Mouse (Mus musculus): ENCODE data around the gene Fli1.

Gene Fli1

DNA sequence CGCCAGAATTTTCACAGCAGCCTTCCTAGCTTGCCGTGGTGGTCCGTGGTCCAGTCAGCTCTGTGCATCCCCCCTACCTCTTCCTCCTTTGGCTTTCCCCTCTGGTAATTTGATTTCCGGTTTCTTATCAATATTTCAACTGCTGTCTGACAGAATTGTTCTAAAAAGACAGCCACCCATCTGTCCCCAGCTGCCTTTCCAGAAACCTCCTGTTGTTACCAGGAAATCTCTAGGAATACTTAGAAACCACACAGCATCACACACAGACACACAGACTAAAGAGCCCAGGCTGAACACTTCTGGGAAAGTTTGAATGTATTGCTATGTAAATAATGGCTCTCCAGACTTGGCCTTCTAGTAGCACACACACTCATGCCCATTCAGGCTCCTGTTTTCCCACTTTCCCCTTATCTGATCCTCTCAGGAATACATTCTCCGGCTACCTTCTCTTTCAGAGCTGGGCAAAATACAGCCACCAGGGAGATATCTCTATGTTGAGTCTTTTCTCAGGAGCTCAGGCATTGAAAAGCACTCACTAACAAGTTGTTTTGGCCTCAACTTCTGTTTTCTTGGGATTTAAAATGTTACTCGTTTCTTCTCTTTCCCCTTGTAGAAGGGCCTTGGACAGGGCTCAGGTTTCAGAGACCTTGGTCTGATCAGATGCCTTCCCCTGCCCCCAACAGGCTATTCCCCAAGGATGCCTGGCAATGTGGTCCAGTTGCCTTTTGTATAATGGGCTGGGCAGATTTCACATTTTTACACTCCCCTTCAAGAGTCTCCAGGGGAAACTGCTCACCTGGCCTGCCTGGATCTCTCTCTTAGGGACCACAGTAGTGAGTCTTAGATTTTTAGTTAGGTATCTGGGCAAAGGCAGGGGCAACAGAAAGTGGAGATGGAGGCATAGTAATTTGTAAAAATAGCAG is 7.1 kb upstream of the Fli1 start:
- DNase-seq, result no peak

GRCm38 (mm10) chr9:32546731-32547130 is 4.1 kb upstream of the Fli1 start:
- DNase-seq, result no peak

DNA sequence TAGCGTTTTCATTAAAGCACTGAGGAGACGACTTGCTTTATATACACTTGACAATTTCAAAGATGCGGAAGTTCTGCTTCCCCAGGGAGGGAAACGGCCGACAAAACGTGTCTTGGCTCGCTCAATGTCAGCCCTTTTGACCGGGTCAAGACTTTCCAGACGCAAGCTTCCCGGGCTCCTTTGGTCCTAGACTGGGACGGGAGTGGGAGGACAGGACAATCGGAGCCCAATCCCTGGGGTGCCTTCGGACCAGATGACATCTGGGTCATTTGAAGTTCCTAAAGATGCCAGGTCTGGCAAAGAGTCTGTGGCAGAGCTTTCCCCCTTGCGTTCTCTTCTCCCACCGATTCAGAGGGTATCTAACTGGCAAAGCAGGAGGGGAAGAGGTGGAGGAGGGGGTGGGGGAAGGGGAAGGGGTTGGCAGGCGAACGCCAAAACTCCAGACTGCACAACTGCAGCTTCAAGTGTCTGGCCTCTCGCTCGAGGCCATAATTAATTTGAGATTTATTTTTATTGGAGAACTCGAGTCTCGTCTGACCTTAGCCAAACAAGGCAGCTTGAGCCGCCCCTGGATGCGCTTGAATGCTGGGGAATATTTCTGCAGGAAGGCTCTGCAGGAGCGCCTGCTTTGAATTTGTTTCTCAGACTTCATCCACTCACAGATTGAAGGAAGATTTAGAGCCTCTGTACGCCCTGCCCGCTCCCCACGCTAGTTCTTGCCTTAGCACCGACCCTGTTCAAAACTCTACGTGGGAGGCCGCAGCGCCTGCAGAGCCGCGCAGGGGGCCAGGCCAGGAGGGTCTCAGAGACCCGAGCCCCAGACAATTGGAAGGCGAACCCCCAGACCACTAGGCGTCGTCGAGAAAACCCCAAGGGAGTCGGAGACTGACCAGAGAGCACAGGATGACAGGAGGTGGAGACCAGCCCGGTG is 2.3 kb upstream of the Fli1 start:
- no peak for DNase-seq

GRCm38 (mm10) chr9:32543923-32544575 is 1.4 kb upstream of the Fli1 start:
- no peak for DNase-seq

DNA sequence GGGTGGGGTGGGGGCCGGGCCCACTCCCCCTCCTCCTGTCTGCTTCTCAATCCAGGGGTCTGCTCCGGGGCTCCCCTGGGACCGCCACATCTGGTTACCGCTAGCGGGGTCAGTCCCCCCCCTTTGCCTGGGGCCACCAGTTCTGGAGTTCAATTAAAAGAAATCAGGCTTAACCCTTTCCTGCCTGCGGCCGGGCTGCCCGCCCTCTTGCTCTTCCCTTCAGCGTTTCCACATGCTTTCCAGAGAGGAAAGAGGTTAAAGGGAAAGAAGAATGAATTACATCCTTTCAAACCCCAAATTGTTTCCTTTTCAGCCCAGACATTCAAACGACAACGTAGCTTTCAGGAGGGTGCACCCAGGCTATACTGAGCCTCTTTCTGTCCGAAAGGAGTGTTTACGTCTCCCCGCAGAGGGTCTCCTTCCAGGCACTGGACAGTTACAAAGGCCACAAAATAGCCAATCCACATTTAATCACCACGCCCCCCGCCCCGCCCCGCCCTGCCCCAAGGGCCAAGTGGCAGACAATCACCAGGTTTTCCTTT is 450 bp upstream of the Fli1 start:
- DNase-seq, result no peak

- DNase-seq, result no peak
Measured at GRCm38 (mm10) chr9:32541223-32541901, 1.3 kb downstream of the Fli1 start.

DNA sequence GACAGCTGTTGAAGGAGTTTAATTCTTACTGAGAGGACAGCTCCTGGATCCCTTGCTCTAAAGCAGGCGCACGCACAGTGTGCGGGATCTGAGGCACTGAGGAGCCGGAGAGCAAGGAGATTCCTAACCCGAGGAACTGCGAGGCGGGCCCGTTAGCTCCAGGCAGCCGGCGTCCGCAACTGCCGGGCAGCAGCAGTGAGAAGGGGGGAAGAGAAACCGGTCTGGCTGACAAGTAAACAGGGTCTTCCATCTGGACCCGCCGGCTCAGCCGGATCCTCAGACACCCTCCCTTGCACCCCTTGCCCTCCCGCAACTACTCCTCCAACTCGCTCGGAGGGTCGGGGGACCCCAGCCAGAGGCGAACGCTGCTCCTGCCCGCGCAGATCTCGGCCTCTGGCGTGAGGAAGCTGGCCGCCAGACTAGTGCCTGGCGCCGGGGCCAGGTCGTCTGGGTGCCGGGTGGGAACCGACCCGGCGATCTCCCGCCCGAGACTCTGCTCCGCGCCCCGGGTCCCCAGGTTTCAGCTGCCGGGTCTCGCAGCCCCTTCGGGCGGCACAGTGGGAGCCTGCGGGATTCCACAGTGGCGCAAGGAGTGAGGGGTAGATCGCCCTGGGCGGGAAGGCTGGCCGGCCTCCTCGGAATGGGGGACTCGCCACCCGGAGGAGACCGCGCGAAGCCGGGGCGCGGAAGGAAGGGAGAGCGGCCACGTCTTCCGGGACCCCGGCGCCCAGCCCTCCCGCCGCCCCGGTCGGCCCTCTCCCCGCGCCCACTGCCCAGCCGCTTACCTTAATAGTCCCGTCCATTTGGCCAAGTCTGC is 2.0 kb downstream of the Fli1 start:
- DNase-seq, result peak; percentile 21 to 28

GRCm38 (mm10) chr9:32540061-32540405 is 2.6 kb downstream of the Fli1 start:
- DNase-seq, result no peak

- no peak for DNase-seq
Measured at GRCm38 (mm10) chr9:32539321-32539761, 3.3 kb downstream of the Fli1 start.

DNA sequence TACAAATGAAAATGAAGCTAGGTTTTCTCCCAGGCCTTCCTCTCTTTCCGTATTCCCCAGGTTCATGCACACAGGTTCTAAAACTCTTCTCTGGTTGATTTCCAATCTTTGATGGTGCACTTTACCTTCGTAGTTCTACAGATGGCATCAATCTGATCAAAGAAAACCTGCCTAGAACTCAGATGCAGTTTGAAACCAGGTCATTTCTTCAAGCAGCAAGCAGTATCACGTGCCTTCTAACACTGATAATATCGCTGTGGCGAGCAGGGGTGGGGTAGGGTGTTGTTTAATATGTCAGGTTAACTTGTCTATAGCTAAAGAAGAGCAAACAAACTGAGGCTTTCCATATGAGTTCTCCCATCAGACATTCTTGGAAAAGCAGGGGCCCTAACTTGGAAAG is 4.5 kb downstream of the Fli1 start:
- DNase-seq, result no peak

DNA sequence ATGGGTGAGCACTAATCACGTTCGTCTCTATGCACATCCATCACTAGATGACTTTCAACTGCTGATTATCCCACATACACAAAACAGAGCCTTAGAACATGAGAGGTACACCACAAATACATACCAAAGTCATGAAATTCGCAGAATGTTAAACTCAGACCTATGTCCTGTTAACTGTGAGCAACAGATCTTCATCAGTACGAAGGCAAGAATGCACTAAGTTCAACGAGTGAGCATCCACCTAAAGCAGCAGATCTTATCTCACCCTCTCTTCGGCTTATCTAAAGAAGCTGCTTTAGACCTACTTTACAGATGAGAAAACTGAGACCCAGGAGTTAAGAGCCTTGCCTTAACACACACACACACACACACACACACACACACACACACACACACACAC is 5.0 kb downstream of the Fli1 start:
- no peak for DNase-seq

GRCm38 (mm10) chr9:32535201-32535955 is 7.3 kb downstream of the Fli1 start:
- no peak for DNase-seq

- DNase-seq, result no peak
Measured at GRCm38 (mm10) chr9:32534025-32534615, 8.5 kb downstream of the Fli1 start.

GRCm38 (mm10) chr9:32531588-32531987 is 11.1 kb downstream of the Fli1 start:
- DNase-seq, result no peak

DNA sequence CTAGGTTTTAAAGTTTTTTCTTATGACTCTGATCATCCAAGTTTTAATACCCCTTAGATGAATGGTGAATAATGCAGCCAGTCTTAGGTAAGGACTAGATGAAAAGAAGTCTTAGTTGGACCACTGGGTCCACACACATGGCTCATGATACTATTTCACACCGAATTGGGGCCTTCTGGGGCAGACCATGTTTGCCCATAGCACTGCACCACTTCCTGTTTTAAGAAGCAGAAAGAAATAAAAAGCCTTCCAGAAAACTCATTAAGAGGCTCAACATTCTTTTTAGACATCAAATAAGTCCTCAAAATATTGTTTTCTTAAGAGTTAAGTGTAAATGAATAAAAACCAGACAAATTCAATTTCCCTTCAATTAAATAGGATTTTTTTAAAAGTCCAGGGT is 11.7 kb downstream of the Fli1 start:
- DNase-seq, result no peak

DNA sequence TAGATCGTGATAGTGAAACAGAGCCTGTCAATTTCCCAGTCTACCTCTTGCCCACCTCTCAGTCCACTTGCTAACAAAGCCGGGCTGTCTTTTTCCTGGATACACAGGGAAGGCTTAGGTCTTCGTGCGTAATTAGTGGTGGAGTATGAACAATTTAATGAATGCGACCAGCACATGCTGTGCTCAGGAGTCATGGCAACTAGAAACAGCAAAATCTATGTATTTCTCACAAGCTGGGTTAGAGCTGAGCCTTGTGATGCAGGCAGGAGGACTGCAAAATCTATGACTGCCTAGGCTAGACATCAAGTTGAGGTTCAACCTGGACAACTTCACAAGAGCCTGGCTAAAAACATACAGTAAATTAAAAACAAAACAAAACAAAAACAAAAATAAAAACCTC is 12.5 kb downstream of the Fli1 start:
- no peak for DNase-seq

DNA sequence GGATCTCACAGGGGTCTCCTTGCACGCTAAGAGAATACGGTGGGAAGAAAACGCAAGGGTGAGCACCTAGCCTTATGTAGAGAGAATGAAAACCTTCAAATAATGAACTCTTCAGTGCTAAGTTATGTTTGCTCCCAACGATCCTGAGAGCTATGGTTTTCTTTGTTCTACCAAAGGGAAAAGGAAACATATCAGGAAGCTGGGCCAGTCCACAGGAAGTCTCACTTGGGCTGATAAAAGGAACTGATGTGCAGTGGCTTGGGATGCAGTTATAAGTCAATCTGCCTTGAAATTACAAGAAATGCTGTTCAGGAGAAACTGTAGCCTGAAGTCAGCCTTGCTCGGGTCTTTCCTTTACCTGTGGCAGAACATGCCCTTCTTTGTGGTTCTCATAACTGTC is 13.1 kb downstream of the Fli1 start:
- DNase-seq, result no peak

DNA sequence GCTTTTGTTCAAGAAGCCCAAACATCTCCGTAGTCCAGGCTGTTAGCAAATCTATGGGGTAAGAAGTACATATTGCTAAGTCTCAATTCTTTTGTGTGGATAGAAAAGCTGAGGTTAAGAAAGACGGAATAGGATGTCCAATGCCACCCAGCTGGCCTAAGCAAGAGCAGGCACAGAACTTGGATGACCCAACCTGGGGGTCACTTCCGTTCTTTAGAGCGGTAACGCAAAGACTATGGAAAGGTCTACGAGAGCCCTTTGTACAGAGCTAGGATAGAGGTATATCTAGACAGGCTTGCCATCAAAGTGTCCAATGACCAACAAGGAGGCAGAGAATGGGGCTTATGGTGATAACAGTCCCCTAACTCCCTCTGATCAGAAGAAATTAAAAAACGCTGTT is 15.3 kb downstream of the Fli1 start:
- DNase-seq, result no peak

GRCm38 (mm10) chr9:32525787-32526186 is 16.9 kb downstream of the Fli1 start:
- DNase-seq, result no peak

- no peak for DNase-seq
Measured at GRCm38 (mm10) chr9:32522536-32523245, 20.0 kb downstream of the Fli1 start.
